Mouse (Mus musculus) lung, adult 2 months (tissue): ENCODE measurements around the gene Cst12.

Experiments
- CTCF ChIP-seq: fragments of 200-500 bp; IDR thresholded peaks from 2 replicates; pipeline ENCODE4 v1.5.1; 2011; ENCODE audit warnings: mild to moderate bottlenecking, low read length, control low read depth; ENCODE audit not compliant: insufficient read depth
- POLR2A ChIP-seq: fragments of 200-500 bp; IDR thresholded peaks from 2 replicates; pipeline ENCODE4 v1.6.1; 2011; ENCODE audit warnings: low read depth, mild to moderate bottlenecking, control low read depth, low read length, borderline replicate concordance; ENCODE audit errors: extremely low read depth

GRCm38 (mm10) chr2:148834912-148835311 is 45.8 kb downstream of the Cst12 start, which contains the start of gene Cst9:
- TF ChIP-seq CTCF (no peak), POLR2A (no peak)
